Mouse (Mus musculus) erythroblast, embryonic 14.5 days (primary cell): ENCODE data around the gene Gjb6.

ENCODE experiments used
- GATA1 ChIP-seq: IDR thresholded peaks from 2 replicates; pipeline ENCODE4 v1.6.1; 2012; ENCODE audit warnings: low read length, inconsistent platforms, mixed read lengths
- TAL1 ChIP-seq: IDR thresholded peaks from 3 replicates; pipeline ENCODE4 v1.6.1; 2012; ENCODE audit warnings: low read length, inconsistent platforms, mixed read lengths

- TF ChIP-seq GATA1 (no peak), TAL1 (no peak)
Measured at GRCm38 (mm10) chr14:57093029-57093428, 40.4 kb downstream of the Gjb6 start.
